Mouse (Mus musculus): ENCODE results near the gene Slc25a5.

Gene Slc25a5

GRCm38 (mm10) chrX:36803189-36803588 is 7.7 kb downstream of the Slc25a5 start:
- no peak for DNase-seq

- DNase-seq, result peak; percentile 69
Observed at GRCm38 (mm10) chrX:36804196-36804595, 8.7 kb downstream of the Slc25a5 start.

DNA sequence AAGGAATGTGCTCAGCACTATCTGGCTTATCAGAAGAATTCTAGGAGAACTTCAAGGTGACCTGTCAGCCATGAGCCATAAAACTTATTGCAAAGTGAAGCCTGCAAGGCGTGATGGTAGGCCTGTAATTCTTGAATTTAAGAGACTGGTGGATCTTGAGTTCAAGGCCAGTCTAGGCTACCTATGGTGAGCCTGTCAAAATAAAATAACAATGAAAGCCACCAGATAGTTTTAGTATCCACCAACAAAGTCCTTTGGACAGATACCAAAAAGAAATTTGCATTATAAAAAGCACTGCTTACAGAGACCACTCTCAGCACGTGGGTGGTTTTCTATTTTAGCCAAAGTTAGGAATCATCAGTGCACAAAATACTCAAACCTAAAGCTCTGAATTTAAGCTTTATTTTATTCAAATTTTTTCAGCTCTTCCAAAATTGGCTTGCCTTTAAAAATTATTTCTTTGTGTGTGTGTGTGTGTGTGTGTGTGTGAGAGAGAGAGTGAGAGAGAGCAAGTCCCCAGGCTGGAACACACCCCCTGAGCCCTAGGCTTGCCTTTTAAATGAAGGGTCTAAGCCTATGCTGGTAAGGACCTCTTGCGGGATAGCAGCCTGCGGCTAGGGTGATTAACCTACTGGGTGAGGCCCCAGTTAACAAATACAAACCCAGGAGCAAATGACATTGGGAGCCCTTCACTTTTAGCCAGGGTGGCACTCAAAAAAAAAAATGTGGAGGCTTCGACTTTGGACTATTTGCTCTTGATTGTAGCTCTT is 10.2 kb downstream of the Slc25a5 start:
- no peak for DNase-seq

- DNase-seq, result peak; percentile 92
Observed at GRCm38 (mm10) chrX:36807360-36808317, 12.2 kb downstream of the Slc25a5 start.

DNA sequence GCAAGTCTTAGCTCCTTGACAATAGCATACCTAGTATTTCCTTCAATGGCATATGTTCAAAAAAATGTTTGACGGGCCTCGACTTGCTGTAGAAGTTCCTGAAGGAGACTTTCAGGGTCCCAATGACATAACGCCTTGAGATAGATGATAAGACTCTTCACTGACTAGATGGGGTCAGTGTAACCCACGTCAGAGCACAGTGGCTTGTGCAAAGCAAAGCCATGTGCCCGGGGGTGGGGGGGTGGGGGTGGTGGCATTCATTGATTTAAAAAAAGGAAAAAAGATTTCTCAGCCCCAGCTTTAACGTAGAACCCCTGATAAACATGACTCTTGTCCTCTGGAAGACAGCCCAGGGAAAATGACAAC is 12.8 kb downstream of the Slc25a5 start:
- DNase-seq, result no peak

DNA sequence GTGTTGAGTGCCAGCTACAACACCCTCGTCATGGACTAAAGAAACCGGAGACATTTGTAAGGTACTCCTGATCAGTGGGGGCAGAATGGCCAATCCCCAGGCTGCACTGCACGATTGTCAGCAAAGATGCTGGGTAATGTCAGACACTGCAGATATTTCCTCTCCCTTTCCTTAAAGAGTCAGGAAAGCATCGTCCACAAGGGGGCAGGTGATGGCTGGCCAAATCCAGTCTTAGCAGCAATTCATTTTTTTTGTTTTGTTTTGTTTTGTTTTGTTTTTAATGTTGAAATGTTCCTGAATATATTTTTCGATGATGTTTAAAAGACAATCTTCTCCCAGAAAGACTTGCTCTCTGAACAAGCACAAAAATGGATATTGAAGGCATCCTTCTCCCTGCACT is 15.9 kb downstream of the Slc25a5 start:
- DNase-seq, result peak; percentile 51

- peak; percentile 73 for DNase-seq
Observed at GRCm38 (mm10) chrX:36814161-36814836, 18.8 kb downstream of the Slc25a5 start.

DNA sequence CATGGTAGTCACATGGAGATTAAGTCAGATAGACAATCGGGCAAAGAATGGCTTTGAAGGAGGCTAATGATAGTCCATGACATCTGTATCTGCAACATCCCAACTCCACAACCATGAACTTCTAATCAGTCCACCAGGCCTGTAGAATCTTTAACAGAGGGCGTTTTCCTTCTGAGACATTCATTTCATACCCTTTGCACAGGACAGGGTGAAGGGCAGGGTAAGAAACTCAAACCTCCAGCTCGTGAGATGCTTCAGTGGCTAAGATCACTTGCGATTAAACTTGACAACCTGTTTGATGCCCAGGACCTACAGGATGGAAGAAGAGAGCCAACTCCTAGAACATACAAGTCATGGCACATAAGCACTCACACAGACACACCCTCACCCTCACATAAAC is 19.6 kb downstream of the Slc25a5 start:
- DNase-seq, result no peak

DNA sequence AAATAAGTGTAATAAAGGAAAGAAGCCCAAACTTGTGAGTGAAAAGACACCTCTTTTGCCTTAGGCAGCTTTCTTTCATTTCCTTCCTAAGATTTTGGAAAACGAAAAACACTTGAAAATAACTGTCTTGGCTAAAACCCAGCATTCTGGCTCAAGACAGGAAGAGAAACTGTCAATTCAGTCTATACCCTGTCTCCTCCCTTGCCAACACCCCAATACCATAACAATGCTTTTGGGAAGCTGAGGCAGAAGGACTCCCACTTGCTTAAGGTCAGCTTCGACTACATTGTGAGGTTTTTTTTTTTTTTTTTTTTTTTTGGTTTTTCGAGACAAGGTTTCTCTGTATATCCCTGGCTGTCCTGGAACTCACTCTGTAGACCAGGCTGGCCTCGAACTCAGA is 20.0 kb downstream of the Slc25a5 start:
- no peak for DNase-seq

- no peak for DNase-seq
Observed at GRCm38 (mm10) chrX:36816368-36816899, 21.0 kb downstream of the Slc25a5 start.

- DNase-seq, result peak; percentile 31
Observed at GRCm38 (mm10) chrX:36816953-36817441, 21.5 kb downstream of the Slc25a5 start.

- DNase-seq, result no peak
Observed at GRCm38 (mm10) chrX:36819575-36819974, 24.1 kb downstream of the Slc25a5 start.

GRCm38 (mm10) chrX:36820201-36820600 is 24.8 kb downstream of the Slc25a5 start:
- DNase-seq, result peak; percentile 68

DNA sequence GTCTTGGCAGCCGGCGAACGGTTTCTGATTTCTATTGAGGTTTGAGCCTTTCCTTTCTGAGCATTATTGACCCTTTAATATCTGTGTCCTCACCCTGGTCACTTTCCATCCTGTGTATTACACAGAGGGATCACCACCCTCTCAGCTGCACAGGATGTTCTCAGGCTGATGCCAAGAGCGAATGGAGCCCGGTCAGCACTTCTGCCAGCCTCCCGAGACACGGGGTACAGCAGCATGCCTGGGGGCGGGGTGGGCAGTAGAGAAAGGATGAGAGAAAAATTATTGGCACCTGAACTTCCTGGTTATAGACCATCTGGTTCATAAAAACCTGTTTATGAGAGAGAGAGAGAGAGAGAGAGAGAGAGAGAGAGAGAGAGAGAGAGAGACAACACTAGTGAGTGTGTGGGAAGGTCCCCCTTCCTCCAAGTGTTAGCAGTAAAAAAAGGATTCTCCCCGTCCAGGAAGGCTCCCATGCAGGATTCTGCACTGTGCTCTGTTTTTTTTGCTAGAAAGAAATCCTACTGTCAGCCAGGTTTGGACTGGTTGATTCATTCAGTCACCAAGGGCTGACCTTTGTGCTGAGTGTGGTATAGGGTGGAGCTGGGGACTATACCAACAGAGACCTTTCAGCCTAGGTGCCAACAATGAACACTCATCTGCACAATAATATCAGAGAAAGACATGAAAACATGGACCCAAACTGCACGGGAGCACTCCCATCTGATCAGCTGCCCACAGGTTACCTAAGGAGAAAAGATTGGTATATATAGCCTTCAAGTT is 28.7 kb downstream of the Slc25a5 start:
- DNase-seq, result peak; percentile 50

- peak; percentile 75 for DNase-seq
Observed at GRCm38 (mm10) chrX:36825032-36825431, 29.6 kb downstream of the Slc25a5 start.

- no peak for DNase-seq
Observed at GRCm38 (mm10) chrX:36826873-36827272, 31.4 kb downstream of the Slc25a5 start.

- DNase-seq, result peak; percentile 75
Observed at GRCm38 (mm10) chrX:36830271-36830670, 34.8 kb downstream of the Slc25a5 start.

DNA sequence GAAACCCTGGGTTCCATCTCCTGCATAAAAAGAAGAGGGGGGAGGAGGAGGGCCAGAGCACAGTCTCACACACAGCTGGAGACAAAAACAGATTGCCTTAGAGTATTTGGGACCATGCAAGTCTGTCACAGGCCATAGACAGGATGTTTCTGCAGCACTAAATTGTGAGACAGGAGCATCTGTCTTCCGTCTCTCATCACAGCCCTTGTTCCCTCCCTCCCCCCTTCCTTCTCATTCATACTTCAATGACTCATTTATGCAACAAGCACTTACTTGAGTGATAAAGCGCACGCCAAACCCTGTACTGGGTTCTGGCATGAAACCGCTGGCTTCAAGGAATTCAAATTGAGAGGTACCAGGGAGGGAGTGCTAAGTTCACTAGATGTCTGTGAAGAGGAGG is 36.2 kb downstream of the Slc25a5 start:
- DNase-seq, result no peak

DNA sequence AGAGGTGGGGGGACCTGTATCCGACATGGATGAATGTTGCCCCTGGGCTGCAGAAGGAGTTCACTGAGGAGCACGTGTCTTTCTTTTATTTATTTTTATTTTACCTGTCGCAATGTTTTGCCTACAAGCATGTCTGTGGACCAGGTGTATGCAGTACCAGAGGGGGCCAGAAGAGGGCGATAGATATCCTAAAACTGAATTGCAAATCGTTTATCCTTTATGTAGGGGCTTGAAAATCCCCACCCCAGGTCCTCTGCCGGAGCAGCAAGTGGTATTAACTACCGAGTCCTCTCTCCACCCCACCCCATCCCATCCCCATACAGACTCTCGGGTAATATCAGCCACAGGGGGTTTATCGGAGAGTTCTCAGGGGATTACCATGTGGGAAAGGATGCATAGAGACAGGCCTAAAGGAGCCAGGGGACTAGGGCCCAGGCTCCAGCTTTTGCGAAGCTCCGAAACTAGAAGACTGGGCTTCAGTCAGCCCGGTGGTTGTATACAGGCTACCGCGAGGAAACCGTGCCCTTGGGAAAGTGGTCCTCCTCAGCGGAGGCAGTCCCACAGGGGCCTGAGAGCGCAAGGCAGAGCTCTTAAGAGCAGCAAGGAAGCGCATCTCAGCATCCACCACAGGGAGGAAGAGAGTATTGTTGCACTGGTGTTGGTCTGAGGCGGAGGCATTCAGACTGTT is 38.1 kb downstream of the Slc25a5 start:
- peak; percentile 62 for DNase-seq

- DNase-seq, result no peak
Observed at GRCm38 (mm10) chrX:36837069-36837676, 41.7 kb downstream of the Slc25a5 start.

GRCm38 (mm10) chrX:36839391-36839790 is 43.9 kb downstream of the Slc25a5 start:
- peak; percentile 64 for DNase-seq
